Mouse (Mus musculus) liver, postnatal 0 days (tissue): ENCODE measurements around the gene Rbl1.

Source experiments
- CTCF ChIP-seq: sonication (generic); IDR thresholded peaks from 2 replicates; pipeline ENCODE4 v1.5.1; 2016; ENCODE audit warnings: antibody characterized with exemption, low read depth
- EP300 ChIP-seq: IDR thresholded peaks from 2 replicates; pipeline ENCODE4 v1.6.1; 2016; ENCODE audit warnings: antibody characterized with exemption, low read depth, mild to moderate bottlenecking

- TF ChIP-seq EP300 (no peak), CTCF (no peak)
These were observed 26.2 kb downstream of the Rbl1 start for GRCm38 (mm10) chr2:157178167-157178566.
